Mouse (Mus musculus): ENCODE measurements around the gene Gm45753.

Gene Gm45753

GRCm38 (mm10) chr8:45269056-45269455 lies 39.2 kb downstream of the Gm45753 start:
- peak in 1 of 2 experiments; percentile 4 for DNase-seq

DNA sequence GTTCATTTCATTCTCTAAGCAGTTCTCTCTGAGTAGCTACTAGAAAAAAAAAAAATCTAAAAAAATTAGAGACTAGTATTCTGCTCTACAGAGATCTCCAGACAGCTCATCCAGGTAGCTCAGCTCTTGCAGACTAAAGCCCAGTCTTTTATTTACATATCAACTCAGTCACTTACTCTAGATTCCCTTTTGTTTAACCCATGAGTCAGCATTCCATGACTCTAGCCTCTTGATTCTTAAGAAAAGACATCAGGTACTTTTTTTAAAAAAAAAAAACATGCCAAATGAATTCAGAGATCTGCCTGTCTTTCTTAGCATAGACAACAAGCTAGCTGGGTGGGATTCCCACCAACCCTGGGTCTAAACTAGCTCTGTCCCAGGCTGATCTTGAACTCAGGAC lies 39.8 kb downstream of the Gm45753 start:
- DNase-seq: no peak

DNA sequence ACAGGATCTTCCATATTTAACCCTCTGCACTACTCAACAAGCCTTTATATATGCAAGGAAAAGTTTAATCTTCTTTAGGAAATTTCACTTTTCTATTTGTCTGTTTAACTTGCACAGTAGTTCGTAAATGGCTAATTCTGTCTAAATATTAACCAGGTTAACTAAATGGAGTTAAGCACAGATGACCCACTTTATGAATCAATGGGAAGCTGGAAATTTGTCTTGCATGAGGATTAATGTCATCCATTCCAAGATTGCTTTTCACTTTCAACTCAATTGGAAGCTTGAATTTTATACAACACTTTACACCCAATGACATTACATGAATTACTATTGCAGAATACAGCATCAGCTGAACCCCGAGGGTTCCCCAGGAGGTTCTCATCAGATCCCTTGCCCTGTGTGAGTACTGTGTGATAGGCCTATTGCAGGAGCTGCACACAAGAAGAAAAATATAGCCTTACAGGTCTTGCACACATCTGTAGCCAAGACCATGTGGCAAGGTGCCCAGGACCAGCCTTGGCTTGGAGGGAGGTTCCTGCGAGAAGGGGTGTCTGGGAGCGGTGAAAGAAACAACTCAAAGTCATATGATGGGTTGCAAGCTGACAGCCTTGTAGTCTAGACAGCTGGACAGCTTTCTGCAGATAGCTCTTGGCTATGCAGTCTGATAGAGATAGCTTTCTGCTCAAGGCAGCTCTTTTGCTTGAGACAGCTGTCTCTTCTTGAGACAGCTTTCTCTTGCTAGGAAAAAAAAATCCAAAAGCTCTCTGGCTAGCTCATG lies 40.5 kb downstream of the Gm45753 start:
- DNase-seq: peak in 1 of 2 experiments; percentile 4

GRCm38 (mm10) chr8:45266993-45267392 lies 41.3 kb downstream of the Gm45753 start:
- no peak for DNase-seq

DNA sequence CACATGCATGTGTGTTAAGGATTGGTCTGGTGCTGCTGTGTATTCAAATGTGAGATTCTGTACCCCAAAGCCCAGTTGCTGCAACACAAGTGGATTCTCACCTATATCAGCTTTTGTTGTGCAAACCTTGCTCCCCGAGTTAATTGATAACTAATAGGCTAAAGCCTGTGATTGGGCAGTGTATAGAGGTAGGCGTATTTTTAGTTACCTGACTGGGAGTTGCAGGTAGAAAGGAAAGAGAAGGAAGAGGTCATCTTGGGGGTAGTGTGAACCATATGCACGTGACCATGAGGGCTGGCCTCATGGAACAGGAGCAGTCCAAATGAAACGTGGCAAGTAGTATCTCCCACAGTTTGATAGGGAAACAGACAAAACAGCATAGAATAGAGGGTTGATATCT lies 43.3 kb downstream of the Gm45753 start:
- DNase-seq: no peak

- no peak for DNase-seq
These were observed 45.4 kb downstream of the Gm45753 start for GRCm38 (mm10) chr8:45262851-45263250.

DNA sequence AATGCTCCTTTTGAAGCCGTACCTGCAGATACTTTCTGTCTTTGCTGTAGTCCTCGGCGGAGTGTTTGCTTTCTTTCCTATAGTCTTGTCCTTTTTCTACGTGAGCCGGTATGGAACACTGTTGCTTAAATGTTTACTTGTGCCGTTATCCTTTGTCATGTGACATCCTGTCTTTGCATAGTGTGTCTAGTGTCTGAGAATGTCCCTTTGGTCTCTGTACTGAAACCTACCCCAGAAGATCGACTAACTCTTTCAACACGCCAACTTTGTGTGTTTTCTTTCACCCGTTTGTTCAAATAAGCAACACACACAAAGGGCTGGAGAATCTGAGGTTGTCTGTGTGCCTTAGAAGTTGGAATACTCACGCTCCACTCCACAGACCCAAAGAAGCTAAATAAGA lies 46.3 kb downstream of the Gm45753 start, which contains the start of gene F11:
Gene F11, minus strand, starts transcription at position 112 of the 400 bp plus-strand sequence.
- DNase-seq: no peak

GRCm38 (mm10) chr8:45258421-45258820 lies 49.8 kb downstream of the Gm45753 start:
- no peak for DNase-seq

- no peak for DNase-seq
These were observed 53.2 kb downstream of the Gm45753 start for GRCm38 (mm10) chr8:45255040-45255439.

GRCm38 (mm10) chr8:45254194-45254842 lies 53.9 kb downstream of the Gm45753 start:
- no peak for DNase-seq

GRCm38 (mm10) chr8:45253586-45253985 lies 54.7 kb downstream of the Gm45753 start:
- no peak for DNase-seq

DNA sequence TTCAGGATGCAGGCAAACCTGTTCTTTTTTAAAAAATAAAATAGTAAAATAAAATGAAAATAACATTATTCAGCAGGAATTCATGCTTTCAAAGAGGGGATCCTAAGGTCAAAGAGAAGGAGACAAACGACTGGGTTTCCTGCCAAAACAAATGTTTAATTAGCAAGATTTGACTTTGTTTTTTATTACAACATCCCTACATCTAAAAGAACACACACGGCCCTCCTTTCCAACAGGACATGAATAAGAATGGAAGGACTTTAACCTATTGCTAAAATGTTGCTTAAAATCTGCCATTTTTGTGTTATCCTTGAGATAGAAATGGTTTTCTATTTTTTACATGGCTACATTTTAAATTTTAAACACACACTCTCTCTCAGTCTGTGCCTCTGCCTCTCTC lies 55.2 kb downstream of the Gm45753 start:
- DNase-seq: no peak

DNA sequence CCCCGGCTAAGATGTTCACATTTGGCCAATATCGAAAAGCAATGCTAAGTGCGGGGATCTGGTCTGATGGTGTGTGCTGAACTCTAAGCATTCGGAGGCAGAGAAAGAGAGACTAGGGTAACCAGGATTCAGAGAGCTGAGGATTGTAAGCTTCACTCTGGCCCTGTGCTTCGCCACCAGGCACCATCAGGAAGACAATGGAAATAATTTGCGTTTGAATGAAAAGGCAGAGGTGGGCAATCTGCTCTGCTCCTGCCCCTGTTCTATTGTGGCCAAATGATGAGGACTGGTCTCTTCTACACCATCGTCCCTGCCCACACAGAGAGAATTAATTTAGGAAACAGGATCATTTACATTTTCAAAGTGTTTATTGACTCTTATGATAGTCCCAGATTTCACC lies 62.0 kb downstream of the Gm45753 start:
- DNase-seq: no peak

DNA sequence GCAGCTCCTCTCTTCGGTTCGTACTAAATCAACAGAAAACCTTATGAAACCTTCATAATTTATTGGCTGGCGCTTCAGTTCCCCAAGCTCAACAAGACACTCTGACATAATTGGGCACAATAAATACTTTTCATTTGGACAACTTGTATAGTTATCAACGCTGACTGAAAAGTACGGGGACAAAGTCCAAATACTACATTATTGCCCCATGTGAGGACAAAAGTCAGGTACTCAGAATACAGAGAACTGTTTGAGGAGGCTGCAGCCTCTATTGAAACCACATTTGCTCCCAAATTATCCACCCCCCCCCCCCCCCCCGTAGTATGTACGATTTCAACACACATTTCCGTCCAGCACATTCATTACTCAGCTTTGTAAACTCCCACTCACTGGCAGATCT lies 68.9 kb downstream of the Gm45753 start:
- no peak for DNase-seq

DNA sequence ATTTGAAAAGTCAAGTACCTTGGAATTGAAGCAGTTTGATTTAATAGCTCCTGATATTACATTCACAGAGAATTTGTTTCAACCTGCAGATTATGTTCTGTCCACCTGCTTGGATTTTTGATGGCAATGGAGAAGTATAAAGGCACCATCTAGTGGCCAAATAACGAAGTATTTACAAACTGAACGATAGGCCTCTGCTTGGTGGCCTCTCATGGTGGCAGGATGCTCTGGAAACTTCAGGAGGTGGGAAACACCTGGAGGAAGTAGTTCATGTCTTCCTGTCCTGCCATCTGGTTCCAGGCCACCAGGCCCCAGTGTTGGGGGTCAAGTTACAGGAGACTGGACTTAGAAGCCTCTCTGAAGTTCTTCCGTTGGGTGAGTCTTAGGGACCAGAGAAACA lies 70.0 kb downstream of the Gm45753 start:
- DNase-seq: peak; percentile 12 to 39

DNA sequence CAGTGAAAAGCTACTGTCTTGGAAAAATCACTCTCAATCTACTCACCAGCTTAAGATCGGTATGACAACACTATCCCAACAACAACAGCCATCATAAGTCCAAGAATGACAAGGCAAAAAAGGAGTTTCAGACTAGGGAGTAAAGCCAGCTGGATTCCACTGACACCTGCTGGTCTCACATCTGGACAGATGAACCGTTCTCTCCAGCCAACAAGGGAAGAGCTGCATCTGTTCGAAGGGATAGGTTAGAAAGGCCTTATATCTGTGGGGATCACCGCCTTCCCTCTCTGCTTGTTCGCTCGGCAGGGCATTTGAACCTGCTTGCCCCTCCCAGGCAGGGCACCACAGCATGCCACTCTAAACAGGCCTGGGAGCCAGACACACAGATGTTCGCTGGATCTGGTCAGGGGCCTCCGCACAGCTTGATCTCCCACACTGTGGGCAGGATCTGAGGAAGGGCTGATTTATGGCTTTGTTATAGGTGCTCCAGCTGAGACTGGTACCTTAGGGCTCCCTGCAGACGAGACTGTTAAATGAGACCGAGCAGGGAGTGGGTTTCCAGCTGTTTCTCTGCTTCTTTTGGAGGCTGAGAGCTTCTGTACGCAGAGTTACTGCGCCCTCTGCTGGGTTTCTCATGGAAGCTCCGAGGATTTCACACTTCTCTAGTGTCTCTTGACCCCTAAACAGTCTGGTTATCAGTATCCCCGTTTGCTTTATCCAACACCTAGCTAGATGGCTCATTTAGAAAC lies 71.9 kb downstream of the Gm45753 start:
- peak; percentile 31 to 62 for DNase-seq

DNA sequence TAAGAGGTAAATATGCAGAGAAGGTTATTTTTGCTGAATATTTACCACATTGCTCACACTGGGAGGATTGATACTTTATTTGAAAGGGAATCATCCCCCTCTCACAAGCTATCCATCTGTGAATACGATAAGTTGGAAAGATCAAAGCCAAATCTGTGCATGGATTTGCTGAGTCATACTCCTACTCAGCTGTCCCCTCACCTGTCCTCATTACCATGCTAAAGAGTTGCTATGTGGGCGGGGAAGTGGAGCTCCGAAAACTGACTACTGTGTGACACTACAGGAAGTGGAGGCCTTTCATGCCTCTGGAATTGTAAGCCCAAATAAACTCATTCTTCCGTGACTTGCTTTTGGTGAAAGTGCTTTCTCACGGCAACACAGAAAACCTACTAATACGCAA lies 73.0 kb downstream of the Gm45753 start:
- DNase-seq: no peak

GRCm38 (mm10) chr8:45233256-45233655 lies 75.0 kb downstream of the Gm45753 start:
- DNase-seq: no peak
